In the genomic region with DNA sequence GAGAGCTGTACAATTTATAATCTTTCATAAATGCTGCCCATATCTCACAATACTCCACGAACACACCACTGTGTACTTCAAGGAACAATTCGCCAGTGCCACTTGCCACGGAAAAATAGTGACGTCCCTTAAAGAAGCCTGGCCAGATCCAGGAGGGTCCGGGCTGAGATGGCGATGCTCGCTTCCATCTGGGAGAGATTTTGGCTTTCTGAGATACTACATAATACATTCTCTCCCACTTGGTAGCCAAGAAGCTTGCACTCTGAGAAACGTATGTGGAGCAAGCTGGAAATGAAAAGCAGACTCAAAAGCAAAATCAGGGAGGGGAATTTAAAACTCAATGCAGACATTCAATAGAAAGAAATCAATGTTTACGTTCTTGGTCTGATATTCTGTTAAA, we compare ENCODE assay signal across 17 mouse cellular contexts.
DNase-seq lines count a peak whose midpoint lies in the region; ATAC-seq and TF ChIP-seq lines count a peak whose summit lies in the region.
"Had no signal": no experiment of that assay in that cellular context is flagged by ENCODE, and none has a peak within 500 bp of the region (broad histone marks: within the 10 kb centered on the region; RNA-seq: fewer than 3 reads in every experiment).

No protein-coding gene starts in this region.

- peak overlapping the region; percentile 0; the same call in 1 of the 2 replicates for H3K4me2 ChIP-seq in forebrain, postnatal 0 days (ENCODE audit: low read depth)
- H3K4me2 ChIP-seq in intestine, postnatal 0 days (replicated peaks; ENCODE audit: low read depth), result 0 out of 2 replicates have a peak overlapping the region, but pooled peaks have one; percentile 0
- no peak overlapping the region for H3K4me2 ChIP-seq in midbrain, embryonic 14.5 days (ENCODE audit: low read length)
- H3K4me2 ChIP-seq: midbrain, embryonic 15.5 days; neural tube, embryonic 12.5 days had no signal

- DNase-seq in forebrain, postnatal 0 days, result peak; percentile 54
- no peak for DNase-seq in forebrain, embryonic 10.5 days (ENCODE audit: extremely low spot score, low spot score)
- DNase-seq in layer of hippocampus, adult 2 months (ENCODE audit: low spot score in 2 of 2), result no peak
- no peak for DNase-seq in layer of hippocampus, postnatal 10 days (ENCODE audit: low spot score in 2 of 2)
- no peak for DNase-seq in midbrain, embryonic 14.5 days
- DNase-seq in thymus, postnatal 36 days, result no peak
- DNase-seq: adrenal gland, postnatal 25 days; gastrocnemius, postnatal 10 days; heart, postnatal 10 days; retina, postnatal 1 day; spleen, adult 18-20 months; thymus, adult 2 months had no signal

- peaks cover 14% of the 10 kb centered on the region for H3K4me1 ChIP-seq in forebrain, postnatal 0 days (ENCODE audit: insufficient read depth)
- peaks cover 19% of the 10 kb centered on the region for H3K4me1 ChIP-seq in forebrain, embryonic 10.5 days
- peaks cover 21% of the 10 kb centered on the region for H3K4me1 ChIP-seq in brown adipose tissue, adult 24 weeks (ENCODE audit: control insufficient read depth, insufficient read depth, insufficient read length, low read length)
- peaks cover 6% of the 10 kb centered on the region; the same call in 1 of the 2 replicates for H3K4me1 ChIP-seq in intestine, postnatal 0 days (replicated peaks; ENCODE audit: control insufficient read depth, insufficient read depth, low read length)
- 0 out of 2 replicates have a peak, but pooled peaks cover 4% of the 10 kb centered on the region for H3K4me1 ChIP-seq in midbrain, embryonic 14.5 days (ENCODE audit: control insufficient read depth, insufficient read depth, low read length)
- H3K4me1 ChIP-seq: neural tube, embryonic 12.5 days had no signal

- no peaks in the 10 kb centered on the region for H3K36me3 ChIP-seq in forebrain, postnatal 0 days (ENCODE audit: insufficient read depth)
- no peaks in the 10 kb centered on the region; the same call in 1 of the 2 replicates for H3K36me3 ChIP-seq in forebrain, embryonic 10.5 days (replicated peaks)
- no peaks in the 10 kb centered on the region for H3K36me3 ChIP-seq in intestine, postnatal 0 days (ENCODE audit: control insufficient read depth, insufficient read depth)
- H3K36me3 ChIP-seq in midbrain, embryonic 14.5 days (ENCODE audit: control insufficient read depth, insufficient read depth, low read length), result no peaks in the 10 kb centered on the region
- H3K36me3 ChIP-seq: midbrain, embryonic 15.5 days; neural tube, embryonic 12.5 days had no signal

- no peak overlapping the region for H3K27ac ChIP-seq in forebrain, postnatal 0 days (ENCODE audit: low read depth, low read length)
- H3K27ac ChIP-seq in forebrain, embryonic 10.5 days, result no peak overlapping the region
- H3K27ac ChIP-seq in layer of hippocampus, adult 2 months, result peak overlapping the region; percentile 12
- H3K27ac ChIP-seq in brown adipose tissue, adult 24 weeks (replicated peaks; ENCODE audit: low read depth, low read length), result peak overlapping the region; percentile 23
- peak overlapping the region; percentile 9; the same call in 1 of the 2 replicates for H3K27ac ChIP-seq in intestine, postnatal 0 days (ENCODE audit: low read depth, low read length)
- no peak overlapping the region for H3K27ac ChIP-seq in midbrain, embryonic 14.5 days (replicated peaks; ENCODE audit: low read depth, low read length)
- H3K27ac ChIP-seq: macrophage; midbrain, embryonic 15.5 days; neural tube, embryonic 12.5 days had no signal

- ATAC-seq in forebrain, postnatal 0 days, result peak; percentile 65
- ATAC-seq in intestine, postnatal 0 days, result no peak
- no peak for ATAC-seq in midbrain, embryonic 14.5 days (ENCODE audit: low FRiP score, low TSS enrichment)
- ATAC-seq: midbrain, embryonic 15.5 days had no signal

- H3K27me3 ChIP-seq in forebrain, postnatal 0 days (ENCODE audit: insufficient read depth, low read length), result no peaks in the 10 kb centered on the region
- H3K27me3 ChIP-seq in forebrain, embryonic 10.5 days (ENCODE audit: poor library complexity, severe bottlenecking), result no peaks in the 10 kb centered on the region
- no peaks in the 10 kb centered on the region for H3K27me3 ChIP-seq in intestine, postnatal 0 days (replicated peaks; ENCODE audit: control insufficient read depth, insufficient read depth, low read length)
- H3K27me3 ChIP-seq in midbrain, embryonic 14.5 days (ENCODE audit: control insufficient read depth, insufficient read depth, low read length), result no peaks in the 10 kb centered on the region
- H3K27me3 ChIP-seq: midbrain, embryonic 15.5 days; neural tube, embryonic 12.5 days had no signal

- no peak overlapping the region for H3K4me3 ChIP-seq in forebrain, postnatal 0 days (ENCODE audit: low read depth, low read length)
- H3K4me3 ChIP-seq in forebrain, embryonic 10.5 days, result no peak overlapping the region
- no peak overlapping the region; the same call in 1 of the 2 replicates for H3K4me3 ChIP-seq in layer of hippocampus, adult 2 months
- no peak overlapping the region for H3K4me3 ChIP-seq in brown adipose tissue, adult 24 weeks (ENCODE audit: insufficient read depth, low read depth, low read length)
- no peak overlapping the region for H3K4me3 ChIP-seq in intestine, postnatal 0 days (ENCODE audit: low read depth, low read length)
- H3K4me3 ChIP-seq in midbrain, embryonic 14.5 days (replicated peaks; ENCODE audit: low read depth, low read length), result no peak overlapping the region
- H3K4me3 ChIP-seq: midbrain, embryonic 15.5 days; neural tube, embryonic 12.5 days had no signal

- H3K9ac ChIP-seq in forebrain, postnatal 0 days, result no peak overlapping the region
- H3K9ac ChIP-seq in intestine, postnatal 0 days (ENCODE audit: low read depth, low read length), result no peak overlapping the region
- H3K9ac ChIP-seq in midbrain, embryonic 14.5 days (replicated peaks; ENCODE audit: low read length), result no peak overlapping the region
- H3K9ac ChIP-seq: midbrain, embryonic 15.5 days; neural tube, embryonic 12.5 days had no signal

- H3K9me3 ChIP-seq in forebrain, postnatal 0 days (ENCODE audit: low read length), result no peaks in the 10 kb centered on the region
- no peaks in the 10 kb centered on the region for H3K9me3 ChIP-seq in forebrain, embryonic 10.5 days
- no peaks in the 10 kb centered on the region for H3K9me3 ChIP-seq in intestine, postnatal 0 days (ENCODE audit: control insufficient read depth)
- no peaks in the 10 kb centered on the region for H3K9me3 ChIP-seq in midbrain, embryonic 14.5 days (ENCODE audit: control insufficient read depth, low read length)
- H3K9me3 ChIP-seq: midbrain, embryonic 15.5 days; neural tube, embryonic 12.5 days had no signal

- WGBS in forebrain, postnatal 0 days, result 40% methylated on average over 9 of the region's 9 CpGs
- 83% methylated on average over 9 of the region's 9 CpGs for WGBS in forebrain, embryonic 10.5 days
- WGBS in intestine, postnatal 0 days, result 64% methylated on average over 9 of the region's 9 CpGs
- WGBS in midbrain, embryonic 14.5 days, result 84% methylated on average over 9 of the region's 9 CpGs

- no peak for TF ChIP-seq CTCF in forebrain, postnatal 0 days (IDR thresholded peaks at IDR 0.05; ENCODE audit: low read depth)
- no peak for TF ChIP-seq CTCF in layer of hippocampus, adult 2 months (conservative IDR thresholded peaks at IDR 0.05)
- TF ChIP-seq CTCF in intestine, postnatal 0 days (IDR thresholded peaks at IDR 0.05; ENCODE audit: low read depth), result no peak

Comparison
In these comparisons a context has a peak if more than half of its experiments do, and no peak if none do; other contexts are left out.
1. H3K27ac ChIP-seq: peak in layer of hippocampus, adult 2 months (single experiment), brown adipose tissue, adult 24 weeks (single experiment) and intestine, postnatal 0 days (single experiment); none in forebrain, postnatal 0 days (single experiment), forebrain, embryonic 10.5 days (single experiment) and midbrain, embryonic 14.5 days (single experiment).